Mouse (Mus musculus) heart, postnatal 25 days (tissue): Measurements from ENCODE around the gene Arfip1. TPM values are rescaled to one million over a fixed set of nuclear protein-coding genes. Genes with fewer than 3 reads are reported as not detected.

Experiments
- DNase-seq: peaks from one replicate; pipeline ENCODE4 v3.0.0; 2022; ENCODE audit warnings: low spot score
- intact Hi-C: fragments of 180-260 bp; cut with DNase I; formaldehyde crosslinking; loops from one replicate; pipeline ENCODE4 v1.15.1; 2025
- total RNA-seq, 2 experiments: library from RNA; stranded (reverse); gene quantifications; 2 replicates each; pipeline ENCODE4 v1.2.3; 2021

The Arfip1 gene
- total RNA-seq, 2 experiments from 2014 or later = 16.8 to 17.5 TPM

DNA sequence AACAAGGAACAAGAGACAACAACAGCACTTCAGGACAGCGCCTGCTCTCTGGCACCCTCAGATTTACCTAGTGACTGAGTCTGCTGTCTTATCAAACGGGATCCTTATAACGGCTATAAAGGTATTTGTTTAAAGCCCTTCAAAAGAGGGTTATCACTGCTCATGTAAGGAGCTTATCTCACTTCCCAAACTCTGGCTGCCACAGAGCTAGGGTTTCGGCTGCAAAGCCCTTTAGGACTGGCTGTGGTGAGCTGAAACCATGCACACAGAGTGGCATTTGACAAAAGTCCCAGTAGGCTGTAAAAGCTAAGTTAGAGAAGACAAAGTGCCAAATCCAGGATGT is 114.3 kb downstream of the Arfip1 start:
- DNase-seq = no peak
- intact Hi-C loops = no loop called here

DNA sequence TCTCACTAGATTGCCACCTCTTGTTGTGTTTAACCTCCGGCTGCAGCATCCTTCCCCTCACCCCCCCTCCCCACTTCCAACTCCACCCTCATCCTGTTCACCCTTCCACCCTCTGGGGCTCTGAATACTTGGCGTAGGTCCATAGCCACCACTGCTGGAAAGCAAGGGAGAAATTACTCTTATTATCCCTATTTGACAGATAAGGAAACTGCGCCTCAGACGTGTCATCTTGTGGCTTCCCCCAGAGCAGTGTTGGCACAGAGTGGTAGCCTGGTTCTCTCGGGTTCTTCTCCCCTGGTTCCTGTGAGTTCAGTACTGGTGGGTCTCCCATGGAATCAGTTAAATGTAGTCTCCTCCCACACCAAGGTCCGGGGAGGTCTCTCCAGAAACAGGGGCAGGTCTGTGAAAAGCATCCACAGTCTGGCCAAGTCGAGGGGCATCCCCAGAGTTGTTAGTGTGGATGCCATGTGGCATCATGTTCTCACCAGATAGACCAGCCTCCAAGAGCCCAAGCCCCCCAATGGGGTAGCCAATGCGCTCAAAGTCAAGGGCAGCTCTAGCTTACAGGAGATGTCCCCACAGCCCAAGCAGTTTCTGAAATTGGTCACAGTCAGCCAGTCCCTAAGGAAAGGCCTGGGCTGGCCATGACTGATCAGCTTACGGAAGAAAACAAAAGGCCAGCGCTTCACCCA is 114.9 kb downstream of the Arfip1 start:
- no peak for DNase-seq
- intact Hi-C loops = no loop called here

DNA sequence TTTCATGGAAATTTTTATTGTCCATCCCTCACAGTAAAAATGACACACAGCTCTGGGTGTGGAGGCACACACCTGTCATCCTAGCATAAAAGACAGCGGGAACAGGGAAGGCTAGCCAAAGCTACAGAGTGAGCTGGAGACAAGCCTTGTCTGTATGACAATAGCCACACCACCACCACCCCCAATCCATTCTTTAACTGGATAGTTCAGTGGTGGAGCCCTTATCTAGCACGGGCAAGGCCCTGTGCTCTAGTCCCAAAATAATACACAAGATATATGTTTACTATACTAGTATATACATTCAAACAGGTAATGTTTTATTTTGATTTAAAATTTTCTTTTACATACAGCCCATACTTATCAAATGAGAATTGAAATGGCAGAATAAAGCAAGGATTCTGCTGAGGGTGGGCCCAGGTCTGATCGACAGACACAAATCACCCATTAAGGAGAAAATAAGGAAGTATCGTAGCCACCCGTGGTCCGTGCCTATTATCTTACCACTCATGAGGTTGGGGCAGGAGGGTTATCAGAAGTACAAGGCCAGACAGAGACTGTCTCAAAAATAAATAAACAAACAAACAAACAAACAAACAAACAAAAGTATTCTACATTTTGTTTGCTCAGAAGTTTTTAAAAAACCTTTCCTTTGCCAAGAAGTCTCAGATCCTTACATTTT is 116.5 kb downstream of the Arfip1 start:
- no peak for DNase-seq
- intact Hi-C loops = no loop called here

GRCm38 (mm10) chr3:84461687-84462086 is 120.7 kb downstream of the Arfip1 start:
- intact Hi-C loops = no loop called here
- DNase-seq = no peak

DNA sequence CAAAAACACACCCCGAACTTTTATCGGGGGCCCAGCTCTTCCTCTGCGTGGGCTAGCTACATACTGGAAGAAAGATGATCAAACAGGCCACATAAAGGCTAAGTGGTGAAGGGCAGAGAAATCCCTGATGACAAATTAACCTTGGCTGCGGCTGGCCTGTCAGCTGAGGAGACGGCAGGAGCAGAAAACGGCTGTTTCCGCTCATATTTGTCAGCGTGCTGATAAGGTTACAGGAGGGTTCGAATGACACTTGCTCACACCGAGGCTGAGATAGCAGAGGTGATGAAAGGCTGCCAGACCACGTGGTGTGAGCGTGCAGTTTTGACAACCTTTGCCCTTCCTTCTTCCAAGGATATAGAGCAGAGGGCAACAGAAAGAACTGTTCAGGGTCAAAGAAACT is 121.5 kb downstream of the Arfip1 start:
- intact Hi-C loops = no loop called here
- DNase-seq = no peak

DNA sequence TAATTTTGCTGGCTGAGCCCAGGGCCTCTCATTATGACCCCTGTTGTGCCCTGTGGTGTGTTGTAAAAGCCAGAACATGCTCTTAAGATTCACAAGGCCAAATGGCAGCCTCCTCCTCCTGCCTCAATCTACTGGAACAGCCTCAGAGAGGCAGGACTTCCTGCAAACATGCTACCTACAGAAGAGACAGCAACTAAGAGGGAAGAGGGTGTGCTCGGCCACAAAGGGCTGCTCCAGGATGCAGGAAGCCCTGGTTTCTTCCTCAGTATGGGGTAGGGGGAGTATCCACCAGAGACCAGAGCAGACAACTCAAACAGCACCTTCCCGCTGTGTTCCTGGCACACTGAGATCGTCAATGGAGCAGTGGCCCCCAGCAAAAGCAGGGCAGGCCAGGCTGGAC is 121.9 kb downstream of the Arfip1 start:
- no peak for DNase-seq
- intact Hi-C loops = no loop called here

DNA sequence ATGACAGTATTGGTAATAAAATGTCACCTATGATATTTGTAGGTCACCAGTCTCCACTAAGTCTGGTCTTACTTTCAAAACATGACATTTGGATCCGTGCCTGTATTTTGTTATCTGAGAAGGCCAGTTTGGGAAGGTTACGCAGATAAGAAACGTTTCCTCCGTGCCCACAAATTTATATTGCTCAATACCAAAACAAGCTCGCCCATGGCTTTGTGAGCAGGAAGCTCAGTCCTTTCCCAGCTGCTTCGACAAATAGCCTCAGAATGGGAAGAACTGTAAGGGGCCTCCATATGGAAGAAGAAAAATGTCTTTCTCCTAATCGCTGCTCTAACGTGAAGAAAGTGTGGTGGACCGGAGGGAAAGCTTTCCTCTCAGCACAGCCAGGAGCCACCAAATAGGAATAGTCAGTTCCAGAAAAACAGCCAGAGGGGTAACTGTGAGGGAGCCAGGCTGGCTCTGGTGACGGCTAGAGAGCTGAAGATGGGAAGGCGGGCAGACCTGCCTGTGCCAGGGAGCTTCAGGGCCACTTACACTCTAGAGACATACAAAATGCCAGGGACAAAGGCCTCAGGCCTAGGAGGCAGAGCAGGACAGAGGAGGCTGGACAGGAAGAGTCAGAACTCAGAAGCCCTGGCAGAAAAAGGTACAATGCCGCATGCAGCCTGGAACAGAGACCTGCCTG is 126.5 kb downstream of the Arfip1 start:
- intact Hi-C loops = no loop called here
- DNase-seq = no peak

GRCm38 (mm10) chr3:84450651-84451050 is 131.8 kb downstream of the Arfip1 start:
- intact Hi-C loops = no loop called here
- no peak for DNase-seq

GRCm38 (mm10) chr3:84449015-84449414 is 133.4 kb downstream of the Arfip1 start:
- DNase-seq = no peak
- intact Hi-C loops = no loop called here

DNA sequence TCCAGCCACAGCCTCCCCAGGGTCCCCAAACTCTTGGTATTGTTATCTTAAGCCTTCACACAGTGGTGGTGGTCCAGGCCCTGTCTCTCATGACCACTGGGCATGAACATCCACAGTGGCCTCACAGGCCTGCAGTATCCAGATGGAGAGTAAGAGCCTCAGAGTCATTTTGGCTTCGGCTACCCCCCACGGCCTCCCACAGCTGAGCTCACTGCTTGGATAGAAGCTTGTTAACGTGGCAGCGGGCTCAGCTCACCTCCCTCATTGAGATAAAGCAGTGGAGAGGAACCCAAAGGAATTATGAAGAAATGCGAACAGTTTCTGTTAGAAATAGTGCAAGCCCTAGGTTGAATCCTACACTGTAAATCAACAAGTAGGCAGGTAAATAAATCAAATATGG is 134.6 kb downstream of the Arfip1 start:
- DNase-seq = no peak
- intact Hi-C loops = no loop called here

Other genes with a start within 250 kb of the Arfip1 start
- gene Fhdc1, start 102.2 kb downstream of the Arfip1 start, total RNA-seq = under 1 TPM; 0.59 to 0.62 TPM
- under 1 TPM in 1 of 2 experiments, not detected in 1; 0.08 TPM for gene Tigd4, start 10.9 kb upstream of the Arfip1 start, total RNA-seq
- 1 to 10 TPM; 1.5 TPM for gene Tmem154, start 83.6 kb upstream of the Arfip1 start, total RNA-seq
- 10 to 100 TPM; 45.4 to 47.2 TPM for gene Fbxw7, start 232.6 kb upstream of the Arfip1 start, total RNA-seq